Mouse (Mus musculus) ovary, postnatal 10 days (tissue): ENCODE measurements at regions not wholly inside any gene's neighbourhood (a gene's known extent, or its start where the extent isn't known, plus 50 kb on each side); places are given as distances from the start of the nearest gene placed in this dataset.

Experiments
- DNase-seq: peaks from one replicate; pipeline ENCODE4 v3.0.0; 2022; ENCODE audit warnings: low spot score

GRCm38 (mm10) chr8:75353786-75354185 is 52.6 kb downstream of the Gm10358 start:
- DNase-seq, result no peak

DNA sequence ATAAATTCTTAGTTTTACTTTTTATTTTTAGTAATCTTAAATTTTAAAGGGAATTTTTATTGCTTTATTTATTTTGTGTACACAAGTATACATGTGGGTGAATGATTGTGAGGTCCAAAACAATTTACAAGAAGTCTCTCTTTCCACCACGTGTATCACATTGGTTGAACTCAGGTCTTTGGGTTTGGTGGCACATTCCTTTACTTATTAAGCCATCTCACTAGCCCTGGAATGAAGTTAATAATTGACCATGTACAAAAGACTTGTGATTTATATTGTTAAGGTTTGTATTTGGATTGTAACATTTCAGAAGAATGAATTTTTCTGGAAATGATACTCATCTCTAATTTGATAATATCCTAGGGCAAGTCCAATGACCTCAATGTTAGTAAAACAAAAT is 56.2 kb downstream of the Gm10358 start:
- no peak for DNase-seq

GRCm38 (mm10) chr8:75348047-75348446 is 58.3 kb downstream of the Gm10358 start:
- no peak for DNase-seq

- DNase-seq, result no peak
Observed at GRCm38 (mm10) chr8:75320614-75321013, 85.8 kb downstream of the Gm10358 start.

GRCm38 (mm10) chr8:75318526-75318925 is 87.9 kb downstream of the Gm10358 start:
- no peak for DNase-seq

GRCm38 (mm10) chr8:75315886-75316285 is 90.5 kb downstream of the Gm10358 start:
- DNase-seq, result peak; percentile 12

DNA sequence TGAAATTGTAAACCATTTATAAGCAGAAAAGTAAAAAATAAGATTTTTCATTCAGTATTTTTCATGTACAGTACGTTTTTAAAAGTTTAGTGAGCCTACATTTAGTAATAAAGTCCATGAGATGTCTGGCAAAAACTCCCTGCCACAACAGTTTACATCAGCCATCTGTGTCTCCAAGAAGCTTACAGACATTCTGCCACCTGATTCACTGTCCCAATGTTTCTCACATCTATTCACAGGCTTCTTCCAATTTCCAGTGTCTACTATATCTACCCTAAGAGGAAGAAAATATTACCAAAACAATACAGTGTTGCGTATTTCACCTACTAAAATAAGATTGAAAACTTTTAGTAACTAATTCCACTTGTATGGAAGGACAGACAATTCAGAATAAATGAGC is 95.7 kb downstream of the Rasd2 start:
- no peak for DNase-seq

GRCm38 (mm10) chr8:75291921-75292320 is 78.2 kb downstream of the Rasd2 start:
- no peak for DNase-seq

GRCm38 (mm10) chr8:75289933-75290332 is 76.2 kb downstream of the Rasd2 start:
- DNase-seq, result no peak
